Mouse (Mus musculus): ENCODE measurements around the gene Ikzf3.
A peak's percentile ranks its signal among the peaks of the same experiment; 100 is the strongest.

The Ikzf3 gene

GRCm38 (mm10) chr11:98568326-98568725 lies 22.5 kb upstream of the Ikzf3 start:
- no peak for DNase-seq (ENCODE audit: low spot score)

GRCm38 (mm10) chr11:98563921-98564414 lies 18.1 kb upstream of the Ikzf3 start:
- no peak for DNase-seq (ENCODE audit: low spot score)

- no peak for DNase-seq (ENCODE audit: low spot score)
Measured at GRCm38 (mm10) chr11:98563025-98563424, 17.2 kb upstream of the Ikzf3 start.

GRCm38 (mm10) chr11:98560942-98561341 lies 15.1 kb upstream of the Ikzf3 start:
- DNase-seq (ENCODE audit: low spot score): no peak

- DNase-seq (ENCODE audit: low spot score): no peak
Measured at GRCm38 (mm10) chr11:98555124-98555700, 9.4 kb upstream of the Ikzf3 start.

- no peak for DNase-seq (ENCODE audit: low spot score)
Measured at GRCm38 (mm10) chr11:98553966-98554365, 8.1 kb upstream of the Ikzf3 start.

- DNase-seq (ENCODE audit: low spot score): peak; percentile 91
Measured at GRCm38 (mm10) chr11:98550975-98551828, 5.4 kb upstream of the Ikzf3 start, which contains the start of gene Zpbp2. Gene Zpbp2, plus strand, starts transcription at chr11:98551097.

- no peak for DNase-seq (ENCODE audit: low spot score)
Measured at GRCm38 (mm10) chr11:98550311-98550974, 4.6 kb upstream of the Ikzf3 start.

- no peak for DNase-seq (ENCODE audit: low spot score)
Measured at GRCm38 (mm10) chr11:98549363-98549762, 3.5 kb upstream of the Ikzf3 start.

- DNase-seq (ENCODE audit: low spot score): no peak
Measured at GRCm38 (mm10) chr11:98547308-98547693, 1.5 kb upstream of the Ikzf3 start.

GRCm38 (mm10) chr11:98546529-98547307 lies 887 bp upstream of the Ikzf3 start:
- DNase-seq (ENCODE audit: low spot score): no peak

GRCm38 (mm10) chr11:98544890-98545677 lies 747 bp downstream of the Ikzf3 start:
- DNase-seq (ENCODE audit: low spot score): no peak

GRCm38 (mm10) chr11:98543414-98543813 lies 2.4 kb downstream of the Ikzf3 start:
- no peak for DNase-seq (ENCODE audit: low spot score)

GRCm38 (mm10) chr11:98542553-98542952 lies 3.3 kb downstream of the Ikzf3 start:
- no peak for DNase-seq (ENCODE audit: low spot score)

- no peak for DNase-seq (ENCODE audit: low spot score)
Measured at GRCm38 (mm10) chr11:98540319-98540718, 5.5 kb downstream of the Ikzf3 start.

- no peak for DNase-seq (ENCODE audit: low spot score)
Measured at GRCm38 (mm10) chr11:98537480-98538034, 8.3 kb downstream of the Ikzf3 start.

GRCm38 (mm10) chr11:98526824-98527461 lies 18.9 kb downstream of the Ikzf3 start:
- no peak for DNase-seq (ENCODE audit: low spot score)

- DNase-seq (ENCODE audit: low spot score): no peak
Measured at GRCm38 (mm10) chr11:98525140-98525539, 20.7 kb downstream of the Ikzf3 start.

- no peak for DNase-seq (ENCODE audit: low spot score)
Measured at GRCm38 (mm10) chr11:98520468-98520867, 25.4 kb downstream of the Ikzf3 start.

- DNase-seq (ENCODE audit: low spot score): no peak
Measured at GRCm38 (mm10) chr11:98513356-98513936, 32.4 kb downstream of the Ikzf3 start.

Measured in layer of hippocampus, adult 11-12 months (tissue).